Comparison of ENCODE assay signal across 31 mouse cellular contexts in genomic region chr8:84446571-84446991, GRCm38 (mm10). TPM values are rescaled to one million over a fixed set of nuclear protein-coding genes. Genes with fewer than 3 reads are reported as not detected.
DNase-seq lines count a peak whose midpoint lies in the region; ATAC-seq and TF ChIP-seq lines count a peak whose summit lies in the region.
"Had no signal": no experiment of that assay in that cellular context is flagged by ENCODE, and none has a peak within 500 bp of the region (broad histone marks: within the 10 kb centered on the region; RNA-seq: fewer than 3 reads in every experiment).

No protein-coding gene starts in this region.

- no peak overlapping the region for H3K9ac ChIP-seq in hindbrain, postnatal 0 days (replicated peaks; ENCODE audit: low read length)
- no peak overlapping the region for H3K9ac ChIP-seq in hindbrain, embryonic 14.5 days
- H3K9ac ChIP-seq: heart, embryonic 13.5 days; hindbrain, embryonic 15.5 days; limb, embryonic 15.5 days; liver, embryonic 14.5 days; midbrain, embryonic 13.5 days; neural tube, embryonic 15.5 days had no signal

- peak; percentile 31 for DNase-seq in hindbrain, postnatal 0 days (ENCODE audit: low spot score)
- no peak for DNase-seq in hindbrain, embryonic 14.5 days (ENCODE audit: low spot score)
- peak; percentile 87 for DNase-seq in brain, adult 2 months (ENCODE audit: low read depth, low spot score)
- DNase-seq in cerebellum, adult 2 months: peak; percentile 80 to 87
- DNase-seq in cerebellum, postnatal 14 days: peak; percentile 72 to 76
- no peak for DNase-seq in spleen, postnatal 36 days (ENCODE audit: low spot score in 2 of 2)
- DNase-seq in adrenal gland, postnatal 25 days: no peak
- no peak for DNase-seq in kidney, adult 9 months
- DNase-seq: adrenal gland, postnatal 10 days; gastrocnemius, postnatal 10 days; heart, postnatal 10 days; kidney, adult 2 months; kidney, postnatal 10 days; layer of hippocampus, adult 9-11 months; lung, adult 2 months; lung, postnatal 10 days; right cerebral cortex, postnatal 4 days; thymus, adult 2 months; thymus, postnatal 4 days had no signal

- TF ChIP-seq POLR2A in cerebellum, adult 2 months (IDR thresholded peaks at IDR 0.05; ENCODE audit: borderline replicate concordance, insufficient read depth, low read length): no peak

- no peaks in the 10 kb centered on the region for H3K9me3 ChIP-seq in hindbrain, postnatal 0 days (ENCODE audit: low read length)
- no peaks in the 10 kb centered on the region for H3K9me3 ChIP-seq in hindbrain, embryonic 14.5 days (ENCODE audit: control insufficient read depth, low read length)
- H3K9me3 ChIP-seq: G1E; heart, embryonic 13.5 days; hindbrain, embryonic 15.5 days; limb, embryonic 10.5 days; limb, embryonic 15.5 days; midbrain, embryonic 13.5 days; neural tube, embryonic 15.5 days had no signal

- H3K4me1 ChIP-seq in hindbrain, postnatal 0 days (ENCODE audit: insufficient read depth, low read length): 0 out of 2 replicates have a peak, but pooled peaks cover 6% of the 10 kb centered on the region
- peaks cover 8% of the 10 kb centered on the region; the same call in 1 of the 2 replicates for H3K4me1 ChIP-seq in hindbrain, embryonic 14.5 days (replicated peaks; ENCODE audit: control insufficient read depth, insufficient read depth, low read length)
- H3K4me1 ChIP-seq in cerebellum, adult 2 months (ENCODE audit: control insufficient read depth, insufficient read depth, low read length): peaks cover 59% of the 10 kb centered on the region
- H3K4me1 ChIP-seq: limb, embryonic 10.5 days; limb, embryonic 15.5 days had no signal

- no peak for TF ChIP-seq CTCF in hindbrain, postnatal 0 days (IDR thresholded peaks at IDR 0.05; ENCODE audit: low read depth)
- TF ChIP-seq CTCF in cerebellum, adult 2 months (IDR thresholded peaks at IDR 0.05; ENCODE audit: borderline replicate concordance, insufficient read depth, low read depth, low read length): no peak

- WGBS in hindbrain, postnatal 0 days: 75% methylated on average over 9 of the region's 9 CpGs
- WGBS in hindbrain, embryonic 14.5 days: 89% methylated on average over 9 of the region's 9 CpGs
- WGBS in cerebellum, adult 2 months: 10% methylated on average over 9 of the region's 9 CpGs

- no peaks in the 10 kb centered on the region for H3K36me3 ChIP-seq in hindbrain, postnatal 0 days (ENCODE audit: insufficient read depth, low read length)
- peaks cover 27% of the 10 kb centered on the region; the same call in 1 of the 2 replicates for H3K36me3 ChIP-seq in hindbrain, embryonic 14.5 days (replicated peaks; ENCODE audit: control insufficient read depth, insufficient read depth)
- H3K36me3 ChIP-seq: G1E; heart, embryonic 13.5 days; limb, embryonic 10.5 days; limb, embryonic 15.5 days had no signal

- ATAC-seq in hindbrain, postnatal 0 days: no peak
- ATAC-seq in hindbrain, embryonic 14.5 days (ENCODE audit: low FRiP score): no peak
- ATAC-seq: forebrain, embryonic 16.5 days; midbrain, embryonic 13.5 days; Patski had no signal

- no peaks in the 10 kb centered on the region for H3K27me3 ChIP-seq in hindbrain, postnatal 0 days (ENCODE audit: insufficient read depth, low read length)
- H3K27me3 ChIP-seq in hindbrain, embryonic 14.5 days (ENCODE audit: control insufficient read depth, insufficient read depth, low read length): no peaks in the 10 kb centered on the region
- H3K27me3 ChIP-seq in cerebellum, adult 2 months (ENCODE audit: control insufficient read depth, insufficient read depth, low read length): no peaks in the 10 kb centered on the region
- H3K27me3 ChIP-seq: hindbrain, embryonic 15.5 days; limb, embryonic 15.5 days; midbrain, embryonic 13.5 days; neural tube, embryonic 15.5 days had no signal

- no peak overlapping the region for H3K4me2 ChIP-seq in hindbrain, postnatal 0 days (ENCODE audit: low read depth, low read length)
- H3K4me2 ChIP-seq in hindbrain, embryonic 14.5 days (replicated peaks): no peak overlapping the region
- H3K4me2 ChIP-seq: heart, embryonic 13.5 days; hindbrain, embryonic 15.5 days; limb, embryonic 15.5 days; midbrain, embryonic 13.5 days; neural tube, embryonic 15.5 days had no signal

- H3K4me3 ChIP-seq in hindbrain, postnatal 0 days (ENCODE audit: low read length): no peak overlapping the region
- H3K4me3 ChIP-seq in hindbrain, embryonic 14.5 days (replicated peaks; ENCODE audit: low read length): no peak overlapping the region
- no peak overlapping the region for H3K4me3 ChIP-seq in cerebellum, adult 2 months (replicated peaks; ENCODE audit: insufficient read depth, low read depth, low read length)
- H3K4me3 ChIP-seq: erythroblast, embryonic 14.5 days; heart, embryonic 13.5 days; hindbrain, embryonic 15.5 days; limb, embryonic 10.5 days; limb, embryonic 15.5 days; midbrain, embryonic 13.5 days; neural tube, embryonic 15.5 days had no signal

- H3K27ac ChIP-seq in hindbrain, postnatal 0 days: no peak overlapping the region
- no peak overlapping the region for H3K27ac ChIP-seq in hindbrain, embryonic 14.5 days
- H3K27ac ChIP-seq in cerebellum, adult 2 months (ENCODE audit: insufficient read depth, low read length): peak overlapping the region; percentile 83
- H3K27ac ChIP-seq: heart, embryonic 13.5 days; hindbrain, embryonic 15.5 days; limb, embryonic 10.5 days; limb, embryonic 15.5 days; liver, embryonic 14.5 days; macrophage; midbrain, embryonic 13.5 days; neural tube, embryonic 15.5 days had no signal

RNA-seq across cellular contexts. Expression of gene Cacna1a, which starts 58.3 kb away (rescaled TPM):
- 59.5 and 70.5 TPM in 2 replicates for total RNA-seq in hindbrain, postnatal 0 days (2014; rRNA removed)
- polyA plus RNA-seq in hindbrain, postnatal 0 days (2015; fragmentation: Nextera tagmentation; extraction: Ambion mirVana): 16.5 and 17.4 TPM in 2 replicates
- polyA plus RNA-seq in hindbrain, embryonic 14.5 days (2014; fragmentation: Nextera tagmentation; extraction: Ambion mirVana): 14.1 and 18.5 TPM in 2 replicates
- polyA plus RNA-seq in cerebellum, adult 2 months (2012; rRNA removed): 220 and 260 TPM in 2 replicates
- total RNA-seq in adrenal gland, postnatal 25 days (2021): 4.9 and 8.0 TPM in 2 replicates

Comparison
In these comparisons a context has a peak if more than half of its experiments do, and no peak if none do; other contexts are left out.
1. DNase-seq: peak in hindbrain, postnatal 0 days (single experiment), brain, adult 2 months (single experiment), cerebellum, adult 2 months (2 of 2) and cerebellum, postnatal 14 days (2 of 2); none in hindbrain, embryonic 14.5 days (single experiment), spleen, postnatal 36 days (0 of 2), adrenal gland, postnatal 25 days (single experiment) and kidney, adult 9 months (single experiment).
2. RNA of gene Cacna1a, which starts 58.3 kb away (polyA plus RNA-seq): 220 to 260 TPM in cerebellum, adult 2 months; 14.1 to 18.5 TPM in hindbrain, embryonic 14.5 days and 16.5 to 17.4 TPM in hindbrain, postnatal 0 days; every median in the first group is over 10 times any median in the second.